Mouse (Mus musculus): Measurements from ENCODE around the gene Wdr24. TPM values are rescaled to one million over a fixed set of nuclear protein-coding genes. Genes with fewer than 3 reads are reported as not detected.

The Wdr24 gene
- polyA plus RNA-seq, 1 experiment, result 36.0 TPM

GRCm38 (mm10) chr17:25874721-25875170, 51.3 kb downstream of the Wdr24 start, which contains the start of gene Mettl26:
TSS of gene Mettl26 (plus strand) at chr17:25875074.
- Histone ChIP-seq H3K27me3 (ENCODE audit: control insufficient read depth, insufficient read depth, low read length) (no peaks in the 10 kb centered on the region), H3K4me3 (ENCODE audit: control insufficient read depth, low read depth, low read length) (peak within 1 kb of the TSS; percentile 95), H3K27ac (ENCODE audit: control insufficient read depth, insufficient read depth, low read depth, low read length) (peak within 1 kb of the TSS; percentile 69), H3K36me3 (ENCODE audit: control insufficient read depth, insufficient read depth, low read length) (no peaks in the 10 kb centered on the region), H3K4me1 (ENCODE audit: control insufficient read depth, insufficient read depth, low read length) (peaks cover 23% of the 10 kb centered on the region)
- TF ChIP-seq CTCF (IDR thresholded peaks at IDR 0.05; ENCODE audit: control insufficient read depth, insufficient read depth, insufficient replicate concordance, low read depth, low read length) (no peak), POLR2A (IDR thresholded peaks at IDR 0.05; ENCODE audit: control insufficient read depth, low read depth, low read length) (no peak)

- H3K4me3 ChIP-seq (ENCODE audit: control insufficient read depth, low read depth, low read length), result peak overlapping the region; percentile 95
- no peaks in the 10 kb centered on the region for H3K27me3 ChIP-seq (ENCODE audit: control insufficient read depth, insufficient read depth, low read length)
- peak overlapping the region; percentile 69 for H3K27ac ChIP-seq (ENCODE audit: control insufficient read depth, insufficient read depth, low read depth, low read length)
- no peaks in the 10 kb centered on the region for H3K36me3 ChIP-seq (ENCODE audit: control insufficient read depth, insufficient read depth, low read length)
- peak; percentile 71; the same call in 1 of the 2 replicates for TF ChIP-seq POLR2A (IDR thresholded peaks at IDR 0.05; ENCODE audit: control insufficient read depth, low read depth, low read length)
- peak; percentile 23; the same call in 1 of the 2 replicates for TF ChIP-seq CTCF (IDR thresholded peaks at IDR 0.05; ENCODE audit: control insufficient read depth, insufficient read depth, insufficient replicate concordance, low read depth, low read length)
- peaks cover 23% of the 10 kb centered on the region for H3K4me1 ChIP-seq (ENCODE audit: control insufficient read depth, insufficient read depth, low read length)
Observed at GRCm38 (mm10) chr17:25875171-25876136, 52.0 kb downstream of the Wdr24 start.

- Histone ChIP-seq H3K27me3 (ENCODE audit: control insufficient read depth, insufficient read depth, low read length) (no peaks in the 10 kb centered on the region), H3K4me3 (ENCODE audit: control insufficient read depth, low read depth, low read length) (peak overlapping the region; percentile 95), H3K27ac (ENCODE audit: control insufficient read depth, insufficient read depth, low read depth, low read length) (no peak overlapping the region), H3K4me1 (ENCODE audit: control insufficient read depth, insufficient read depth, low read length) (peaks cover 23% of the 10 kb centered on the region), H3K36me3 (ENCODE audit: control insufficient read depth, insufficient read depth, low read length) (no peaks in the 10 kb centered on the region)
- no peak for TF ChIP-seq CTCF (IDR thresholded peaks at IDR 0.05; ENCODE audit: control insufficient read depth, insufficient read depth, insufficient replicate concordance, low read depth, low read length)
- TF ChIP-seq POLR2A (IDR thresholded peaks at IDR 0.05; ENCODE audit: control insufficient read depth, low read depth, low read length), result no peak
Observed at GRCm38 (mm10) chr17:25876347-25876915, 53.0 kb downstream of the Wdr24 start.

- Histone ChIP-seq H3K4me1 (ENCODE audit: control insufficient read depth, insufficient read depth, low read length) (peaks cover 23% of the 10 kb centered on the region), H3K27me3 (ENCODE audit: control insufficient read depth, insufficient read depth, low read length) (no peaks in the 10 kb centered on the region), H3K36me3 (ENCODE audit: control insufficient read depth, insufficient read depth, low read length) (no peaks in the 10 kb centered on the region), H3K4me3 (ENCODE audit: control insufficient read depth, low read depth, low read length) (no peak overlapping the region; the same call in 1 of the 2 replicates), H3K27ac (ENCODE audit: control insufficient read depth, insufficient read depth, low read depth, low read length) (no peak overlapping the region)
- TF ChIP-seq POLR2A (IDR thresholded peaks at IDR 0.05; ENCODE audit: control insufficient read depth, low read depth, low read length) (no peak), CTCF (IDR thresholded peaks at IDR 0.05; ENCODE audit: control insufficient read depth, insufficient read depth, insufficient replicate concordance, low read depth, low read length) (no peak)
Observed at GRCm38 (mm10) chr17:25877025-25877424, 53.6 kb downstream of the Wdr24 start.

GRCm38 (mm10) chr17:25877741-25878610, 54.5 kb downstream of the Wdr24 start:
- Histone ChIP-seq H3K27ac (ENCODE audit: control insufficient read depth, insufficient read depth, low read depth, low read length) (no peak overlapping the region), H3K27me3 (ENCODE audit: control insufficient read depth, insufficient read depth, low read length) (no peaks in the 10 kb centered on the region), H3K4me1 (ENCODE audit: control insufficient read depth, insufficient read depth, low read length) (peaks cover 18% of the 10 kb centered on the region), H3K4me3 (ENCODE audit: control insufficient read depth, low read depth, low read length) (no peak overlapping the region), H3K36me3 (ENCODE audit: control insufficient read depth, insufficient read depth, low read length) (no peaks in the 10 kb centered on the region)
- no peak for TF ChIP-seq CTCF (IDR thresholded peaks at IDR 0.05; ENCODE audit: control insufficient read depth, insufficient read depth, insufficient replicate concordance, low read depth, low read length)
- TF ChIP-seq POLR2A (IDR thresholded peaks at IDR 0.05; ENCODE audit: control insufficient read depth, low read depth, low read length), result no peak

Other genes with a start within 250 kb of the Wdr24 start
- gene Lmf1, start 244.5 kb upstream of the Wdr24 start, polyA plus RNA-seq (2012; rRNA removed), result 87.6 and 93.5 TPM in 2 replicates
- gene Gng13, start 106.5 kb upstream of the Wdr24 start, polyA plus RNA-seq (2012; rRNA removed), result 0.44 and 0.84 TPM in 2 replicates
- 16.1 and 18.9 TPM in 2 replicates for gene Chtf18, start 96.2 kb upstream of the Wdr24 start, polyA plus RNA-seq (2012; rRNA removed)
- 8.3 and 9.8 TPM in 2 replicates for gene Rpusd1, start 96.0 kb upstream of the Wdr24 start, polyA plus RNA-seq (2012; rRNA removed)
- 0.65 and 1.0 TPM in 2 replicates for gene Mslnl, start 87.6 kb upstream of the Wdr24 start, polyA plus RNA-seq (2012; rRNA removed)
- gene Msln, start 69.2 kb upstream of the Wdr24 start, polyA plus RNA-seq (2012; rRNA removed), result 0.63 and 0.82 TPM in 2 replicates
- gene Narfl, start 49.9 kb upstream of the Wdr24 start, polyA plus RNA-seq (2012; rRNA removed), result 17.9 and 20.3 TPM in 2 replicates
- 81.1 and 83.4 TPM in 2 replicates for gene Haghl, start 38.0 kb upstream of the Wdr24 start, polyA plus RNA-seq (2012; rRNA removed)
- 1.3 and 1.6 TPM in 2 replicates for gene Ccdc78, start 37.0 kb upstream of the Wdr24 start, polyA plus RNA-seq (2012; rRNA removed)
- gene Fam173a, start 30.7 kb upstream of the Wdr24 start, polyA plus RNA-seq (2012; rRNA removed), result 49.8 and 55.5 TPM in 2 replicates
- not detected in 2 replicates for gene AC134908.4, start 28.0 kb upstream of the Wdr24 start, polyA plus RNA-seq (2012; rRNA removed)
- 19.4 and 21.1 TPM in 2 replicates for gene Metrn, start 26.5 kb upstream of the Wdr24 start, polyA plus RNA-seq (2012; rRNA removed)
- gene Fbxl16, start 14.5 kb upstream of the Wdr24 start, polyA plus RNA-seq (2012; rRNA removed), result 6.2 and 7.1 TPM in 2 replicates
- gene Jmjd8, start 5.2 kb downstream of the Wdr24 start, polyA plus RNA-seq (2012; rRNA removed), result 16.4 and 18.6 TPM in 2 replicates
- 81.1 and 82.0 TPM in 2 replicates for gene Stub1, start 9.8 kb downstream of the Wdr24 start, polyA plus RNA-seq (2012; rRNA removed)
- gene Rhbdl1, start 13.7 kb downstream of the Wdr24 start, polyA plus RNA-seq (2012; rRNA removed), result 2.1 and 2.7 TPM in 2 replicates
- 9.0 and 11.2 TPM in 2 replicates for gene Gm20683, start 18.1 kb downstream of the Wdr24 start, polyA plus RNA-seq (2012; rRNA removed)
- 37.5 and 38.7 TPM in 2 replicates for gene Rhot2, start 21.2 kb downstream of the Wdr24 start, polyA plus RNA-seq (2012; rRNA removed)
- gene Wdr90, start 37.9 kb downstream of the Wdr24 start, polyA plus RNA-seq (2012; rRNA removed), result 49.9 and 54.9 TPM in 2 replicates
- 28.2 and 28.8 TPM in 2 replicates for gene Mcrip2, start 45.1 kb downstream of the Wdr24 start, polyA plus RNA-seq (2012; rRNA removed)
- 49.8 and 56.2 TPM in 2 replicates for gene Mettl26, start 51.4 kb downstream of the Wdr24 start, polyA plus RNA-seq (2012; rRNA removed)
- gene Wfikkn1, start 57.2 kb downstream of the Wdr24 start, polyA plus RNA-seq (2012; rRNA removed), result 0.96 and 0.98 TPM in 2 replicates
- gene Rab40c, start 96.1 kb downstream of the Wdr24 start, polyA plus RNA-seq (2012; rRNA removed), result 30.2 and 31.9 TPM in 2 replicates
- 21.4 and 24.4 TPM in 2 replicates for gene Pigq, start 121.3 kb downstream of the Wdr24 start, polyA plus RNA-seq (2012; rRNA removed)
- gene Nhlrc4, start 121.3 kb downstream of the Wdr24 start, polyA plus RNA-seq (2012; rRNA removed), result 0.40 and 0.69 TPM in 2 replicates
- gene A930017K11Rik, start 128.9 kb downstream of the Wdr24 start, polyA plus RNA-seq (2012; rRNA removed), result 0.10 and 0.20 TPM in 2 replicates
- gene Capn15, start 162.2 kb downstream of the Wdr24 start, polyA plus RNA-seq (2012; rRNA removed), result 20.1 and 22.1 TPM in 2 replicates
- 35.2 and 37.5 TPM in 2 replicates for gene Rab11fip3, start 245.9 kb downstream of the Wdr24 start, polyA plus RNA-seq (2012; rRNA removed)

All from testis, adult 2 months (tissue).